Mouse (Mus musculus): ENCODE results near the gene Tctex1d4. TPM values are rescaled to one million over a fixed set of nuclear protein-coding genes. Genes with fewer than 3 reads are reported as not detected.
A peak's percentile ranks its signal among the peaks of the same experiment; 100 is the strongest.

Gene Tctex1d4
- total RNA-seq, 2 experiments from 2014 or later: not detected

DNA sequence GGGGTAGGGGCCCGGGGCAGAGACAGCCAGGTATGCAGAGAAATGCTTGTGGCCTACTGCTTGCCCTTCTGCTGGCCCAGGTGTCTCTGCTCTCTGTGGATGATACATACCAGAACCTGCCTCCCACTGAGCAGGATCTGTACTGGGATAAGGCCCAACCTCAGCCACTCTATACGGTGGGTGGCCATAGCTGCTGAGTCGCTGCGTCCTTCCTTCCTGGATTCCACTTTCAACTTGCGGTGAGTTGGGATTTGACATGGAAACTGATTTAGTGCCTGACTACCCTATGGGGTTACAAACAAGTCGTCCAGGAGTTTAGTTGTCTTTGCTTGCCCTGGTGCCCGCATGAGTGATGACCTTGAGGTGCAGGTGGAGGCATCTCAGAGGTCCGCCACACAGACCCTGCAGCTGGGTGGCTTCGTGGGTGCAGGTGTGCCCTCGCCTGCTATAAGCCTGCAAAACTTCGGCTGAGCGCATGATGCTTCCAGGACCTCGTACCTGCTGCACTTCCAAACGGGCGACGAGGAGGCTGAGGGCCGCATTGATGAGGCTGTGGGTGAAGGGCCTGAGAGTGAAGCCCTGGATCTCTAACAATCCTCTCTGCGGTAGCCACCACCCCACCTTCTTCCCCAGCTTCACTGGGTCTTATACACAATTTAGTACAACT is 21.6 kb downstream of the Tctex1d4 start:
- intact Hi-C loops (cut with DNase I): no loop called here
- Histone ChIP-seq H3K4me3 (no peak overlapping the region), H3K27ac (no peak overlapping the region)
- DNase-seq (ENCODE audit: extremely low spot score in 1 of 2, low spot score in 2 of 2): no peak
- no peak for TF ChIP-seq CTCF (IDR thresholded peaks at IDR 0.05)

GRCm38 (mm10) chr4:117148815-117149214 is 22.2 kb downstream of the Tctex1d4 start:
- Histone ChIP-seq H3K27ac (no peak overlapping the region), H3K4me3 (no peak overlapping the region)
- intact Hi-C loops (cut with DNase I): no loop called here
- TF ChIP-seq CTCF (IDR thresholded peaks at IDR 0.05): no peak
- no peak for DNase-seq (ENCODE audit: extremely low spot score in 1 of 2, low spot score in 2 of 2)

DNA sequence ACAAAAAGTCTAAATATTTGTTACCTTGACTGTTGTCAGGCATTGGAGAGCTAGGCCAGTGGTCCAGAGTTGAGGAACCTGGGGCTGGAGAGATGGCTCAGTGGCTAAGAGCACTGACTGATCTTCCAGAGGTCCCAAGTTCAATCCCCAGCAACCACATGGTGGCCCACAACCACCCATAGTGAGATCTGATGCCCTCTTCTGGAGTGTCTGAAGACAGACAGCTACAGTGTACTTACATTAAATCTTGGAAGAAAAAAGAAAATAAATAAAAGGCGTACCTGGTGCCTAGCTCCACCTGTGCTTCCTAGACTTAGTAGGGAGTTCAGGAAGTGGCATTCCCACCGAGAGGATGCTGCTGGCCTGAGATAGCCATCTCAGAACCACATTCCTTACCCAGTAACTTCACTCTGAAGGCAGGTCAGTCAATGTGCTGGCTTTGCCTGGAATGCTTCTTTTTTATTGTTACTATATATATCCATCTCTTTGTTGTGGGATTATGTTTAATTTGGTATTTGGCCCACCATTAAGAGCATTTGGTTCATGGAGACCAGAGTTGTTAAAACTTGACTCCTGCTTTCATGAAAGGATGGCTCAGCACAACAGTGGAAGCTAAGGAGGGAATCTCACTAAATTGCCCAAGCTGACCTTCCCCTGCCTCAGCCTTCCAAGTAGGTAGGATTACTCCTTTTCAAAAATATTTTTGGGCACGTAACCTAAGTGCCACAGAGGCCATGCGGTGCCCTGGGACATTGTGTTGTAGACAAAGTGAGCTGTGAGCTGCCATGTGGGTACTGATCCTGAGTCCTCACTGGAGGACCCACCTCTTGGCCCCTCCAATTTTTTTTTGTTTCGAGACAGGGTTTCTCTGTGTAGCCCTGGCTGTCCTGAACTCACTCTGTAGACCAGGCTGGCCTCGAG is 23.0 kb downstream of the Tctex1d4 start:
- H3K4me3 ChIP-seq: no peak overlapping the region
- TF ChIP-seq CTCF (IDR thresholded peaks at IDR 0.05): peak; percentile 3; the same call in 1 of the 2 replicates
- no peak for DNase-seq (ENCODE audit: extremely low spot score in 1 of 2, low spot score in 2 of 2)
- no peak overlapping the region for H3K27ac ChIP-seq
- intact Hi-C loops (cut with DNase I): loop anchor here (10.0 kb wide), 1 partner anchor 525 kb away; no protein-coding TSS in a partner anchor

DNA sequence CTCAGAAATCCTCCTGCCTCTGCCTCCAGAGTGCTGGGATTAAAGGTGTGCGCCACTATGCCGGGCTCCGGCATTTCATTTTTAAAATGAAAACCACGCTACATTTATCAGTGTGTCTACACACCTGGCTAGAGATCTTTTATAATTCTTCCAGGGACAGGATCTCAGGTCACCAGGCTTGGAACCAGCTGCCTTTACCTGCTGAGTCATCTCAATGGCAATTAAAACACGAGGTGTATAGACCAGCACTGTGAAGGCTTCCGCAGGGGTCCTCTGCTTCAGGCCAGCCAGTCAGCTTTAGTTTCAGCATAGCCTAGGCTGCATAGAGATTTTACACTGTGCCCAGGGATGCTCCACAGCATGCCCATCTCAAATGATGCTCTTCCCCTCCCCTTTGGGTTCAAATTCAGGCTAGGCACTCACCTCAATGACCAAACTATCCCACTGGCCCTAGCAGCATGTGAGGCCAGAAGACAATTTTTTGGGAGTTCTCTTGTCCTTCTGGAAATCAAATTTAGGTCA is 23.7 kb downstream of the Tctex1d4 start:
- H3K4me3 ChIP-seq: no peak overlapping the region
- H3K27ac ChIP-seq: no peak overlapping the region
- no peak for TF ChIP-seq CTCF (IDR thresholded peaks at IDR 0.05)
- no peak for DNase-seq (ENCODE audit: extremely low spot score in 1 of 2, low spot score in 2 of 2)
- intact Hi-C loops (cut with DNase I): loop anchor here (10.0 kb wide), 1 partner anchor 525 kb away; no protein-coding TSS in a partner anchor

GRCm38 (mm10) chr4:117151416-117151815 is 24.8 kb downstream of the Tctex1d4 start:
- no peak overlapping the region for H3K4me3 ChIP-seq
- no peak for TF ChIP-seq CTCF (IDR thresholded peaks at IDR 0.05)
- H3K27ac ChIP-seq: no peak overlapping the region
- DNase-seq (ENCODE audit: extremely low spot score in 1 of 2, low spot score in 2 of 2): no peak
- intact Hi-C loops (cut with DNase I): loop anchor here (10.0 kb wide), 1 partner anchor 523 kb away; no protein-coding TSS in a partner anchor

DNA sequence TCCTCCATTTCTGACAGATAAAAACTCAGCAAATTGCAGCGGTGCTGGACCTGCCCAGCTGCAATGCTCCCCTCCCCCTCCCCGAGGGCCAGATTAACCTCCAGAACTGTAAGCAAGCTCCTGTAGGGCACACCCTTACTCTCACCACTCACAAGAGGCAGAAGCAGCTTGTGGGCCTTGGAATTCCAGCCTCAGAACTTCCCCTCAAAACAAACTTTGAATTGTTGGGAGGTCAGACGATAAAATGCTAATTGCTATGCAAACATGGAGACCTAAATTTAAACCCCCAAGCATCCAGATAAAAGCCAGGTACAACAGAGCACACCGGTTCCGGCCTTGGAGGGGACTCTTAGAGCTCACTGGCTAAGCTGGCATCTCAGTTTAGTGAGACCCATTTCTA is 26.1 kb downstream of the Tctex1d4 start:
- no peak overlapping the region for H3K4me3 ChIP-seq
- no peak for TF ChIP-seq CTCF (IDR thresholded peaks at IDR 0.05)
- H3K27ac ChIP-seq: no peak overlapping the region
- DNase-seq (ENCODE audit: extremely low spot score in 1 of 2, low spot score in 2 of 2): no peak
- intact Hi-C loops (cut with DNase I): loop anchor here (10.0 kb wide), 1 partner anchor 522 kb away; no protein-coding TSS in a partner anchor

DNA sequence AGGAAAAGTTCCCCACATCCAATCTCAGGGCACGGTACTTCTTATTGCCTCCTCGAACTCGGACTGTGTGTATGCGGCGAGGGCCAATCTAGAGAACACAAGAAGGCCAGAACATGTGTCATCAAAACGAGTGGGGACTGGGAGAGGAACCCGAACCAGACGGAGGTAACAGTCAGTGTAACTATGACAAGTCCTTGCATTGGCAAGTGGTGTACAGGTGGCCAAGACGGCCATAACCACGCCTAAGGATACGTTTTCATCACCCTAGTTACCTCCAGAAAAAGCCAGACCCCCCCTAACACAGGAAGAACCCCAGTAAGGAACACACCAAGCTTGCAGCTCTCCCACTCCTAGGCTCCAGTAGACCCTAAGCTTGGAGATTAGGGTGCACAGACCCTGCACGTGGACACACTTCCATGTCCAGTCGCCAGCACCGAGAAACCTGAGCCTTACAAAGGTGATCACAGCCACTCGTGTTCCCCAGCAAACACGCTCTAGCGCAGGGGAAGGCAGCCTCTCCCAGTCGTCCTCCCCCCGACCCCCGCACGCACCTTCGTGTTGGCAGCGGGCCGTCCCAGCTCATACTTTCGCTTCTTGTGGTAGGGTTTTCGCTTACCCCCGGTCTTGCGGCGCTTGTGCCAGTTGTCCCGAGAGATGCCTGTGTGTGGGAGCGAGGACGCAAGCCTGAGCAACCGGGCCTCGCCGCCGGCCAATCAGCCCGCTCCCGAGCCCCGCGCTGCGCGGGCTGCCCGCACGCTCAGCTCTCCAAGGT is 28.6 kb downstream of the Tctex1d4 start:
- intact Hi-C loops (cut with DNase I): loop anchor here (10.0 kb wide), 1 partner anchor 520 kb away; no protein-coding TSS in a partner anchor
- no peak for DNase-seq (ENCODE audit: extremely low spot score in 1 of 2, low spot score in 2 of 2)
- peak overlapping the region; percentile 63 for H3K4me3 ChIP-seq
- TF ChIP-seq CTCF (IDR thresholded peaks at IDR 0.05): no peak
- H3K27ac ChIP-seq: peak overlapping the region; percentile 90

DNA sequence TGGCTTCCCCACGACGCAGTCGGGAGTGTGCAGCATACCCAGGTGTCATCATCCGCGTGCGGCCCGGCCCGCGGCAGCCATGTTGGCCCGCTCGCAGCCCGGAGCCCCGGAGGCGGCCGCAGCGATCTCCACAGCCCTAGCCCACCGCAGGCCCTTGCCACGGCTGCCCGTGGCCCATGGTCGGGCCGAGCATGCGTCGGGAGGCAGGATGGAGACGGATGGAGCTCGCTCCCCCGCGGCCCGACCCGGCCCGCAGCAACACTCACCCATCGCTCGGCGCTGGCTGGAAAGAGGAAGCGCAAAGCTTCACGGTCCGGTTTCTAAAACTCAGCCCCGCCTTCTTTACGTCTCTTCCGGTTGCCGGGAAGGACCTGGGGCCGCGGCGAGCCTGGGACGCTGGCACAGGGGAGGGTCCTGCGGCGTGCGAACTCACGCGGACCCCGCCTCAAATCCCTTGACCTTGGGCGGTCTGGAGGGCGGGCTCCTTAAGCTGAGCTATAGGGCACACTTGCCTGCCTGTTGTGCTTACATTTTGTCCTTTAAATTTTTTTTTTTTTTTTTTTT is 29.3 kb downstream of the Tctex1d4 start, which contains the start of gene Rps8:
Gene Rps8, minus strand, starts transcription at position 452 of the 564 bp plus-strand sequence.
- peak; percentile 83 to 86 for DNase-seq (ENCODE audit: extremely low spot score in 1 of 2, low spot score in 2 of 2)
- Histone ChIP-seq H3K27ac (peak within 1 kb of the TSS; percentile 90), H3K4me3 (peak within 1 kb of the TSS; percentile 63)
- intact Hi-C loops (cut with DNase I): loop anchor here (2.0 to 10.0 kb wide), 2 partner anchors 27 to 519 kb away; partner anchors contain the start of gene Kif2c
- no peak for TF ChIP-seq CTCF (IDR thresholded peaks at IDR 0.05)

GRCm38 (mm10) chr4:117156372-117156771 is 29.8 kb downstream of the Tctex1d4 start:
- H3K27ac ChIP-seq: peak overlapping the region; percentile 90
- TF ChIP-seq CTCF (IDR thresholded peaks at IDR 0.05): no peak
- peak overlapping the region; percentile 63 for H3K4me3 ChIP-seq
- intact Hi-C loops (cut with DNase I): loop anchor here (2.0 to 10.0 kb wide), 2 partner anchors 26 to 518 kb away; partner anchors contain the start of gene Kif2c
- DNase-seq (ENCODE audit: extremely low spot score in 1 of 2, low spot score in 2 of 2): no peak

DNA sequence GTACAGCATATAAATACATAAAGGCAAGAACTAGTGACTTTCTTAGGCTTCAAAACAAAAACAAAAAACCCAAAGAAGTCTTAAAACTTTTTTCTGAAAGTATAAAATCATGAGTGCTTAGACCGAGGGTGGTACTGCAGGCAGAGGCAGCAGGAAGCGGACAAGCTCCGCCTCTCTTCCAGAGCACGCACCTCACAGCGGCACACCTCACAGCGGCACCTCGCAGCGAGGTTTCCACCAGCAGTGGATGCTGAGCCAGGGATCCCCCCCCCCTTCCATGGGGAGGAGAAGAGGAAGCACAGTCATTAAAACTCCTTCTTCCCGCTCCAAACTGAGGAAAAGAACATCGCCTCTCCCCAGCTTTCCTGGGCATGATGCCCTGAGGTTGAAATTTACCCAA is 33.1 kb downstream of the Tctex1d4 start:
- intact Hi-C loops (cut with DNase I): loop anchor here (10.0 kb wide), 1 partner anchor 515 kb away; no protein-coding TSS in a partner anchor

More for the DNA sequence above, 33.1 kb downstream of the Tctex1d4 start:
- TF ChIP-seq CTCF (IDR thresholded peaks at IDR 0.05): no peak
- Histone ChIP-seq H3K27ac (no peak overlapping the region), H3K4me3 (no peak overlapping the region)
- no peak for DNase-seq (ENCODE audit: extremely low spot score in 1 of 2, low spot score in 2 of 2)

All from left cerebral cortex, adult 2 months (tissue).